Mouse (Mus musculus) heart, adult 2 months (tissue): ENCODE results near the gene Filip1.

Experiments
- CTCF ChIP-seq: fragments of 200-600 bp; IDR thresholded peaks from 2 replicates; pipeline ENCODE4 v1.8.1; 2022; ENCODE audit warnings: antibody characterized with exemption, mild to moderate bottlenecking, moderate library complexity
- EP300 ChIP-seq: fragments of 200-500 bp; IDR thresholded peaks from 2 replicates; pipeline ENCODE4 v1.6.1; 2011; ENCODE audit warnings: low read depth, low read length, control low read depth; ENCODE audit not compliant: insufficient read depth
- POLR2A ChIP-seq: fragments of 200-500 bp; IDR thresholded peaks from 2 replicates; pipeline ENCODE4 v1.6.1; 2011; ENCODE audit warnings: mild to moderate bottlenecking, low read depth, low read length, control low read depth; ENCODE audit not compliant: insufficient read depth

- TF ChIP-seq CTCF (no peak), POLR2A (no peak), EP300 (no peak)
Measured at GRCm38 (mm10) chr9:79816013-79816412, 196.6 kb downstream of the Filip1 start.
